Mouse (Mus musculus) layer of hippocampus, adult 9-10 months (tissue): ENCODE results near the gene Nabp1.
"Not testable (repeated sequence)": the region's sequence is repeated elsewhere in the genome, so short reads cannot be mapped to it uniquely, and the experiment has no call there.

Experiments used
- DNase-seq: peaks from one replicate; pipeline ENCODE4 v3.0.0; 2022; ENCODE audit warnings: low spot score

Gene Nabp1

GRCm38 (mm10) chr1:51486291-51486690, 8.1 kb upstream of the Nabp1 start:
- no peak for DNase-seq

- no peak for DNase-seq
Measured at GRCm38 (mm10) chr1:51480386-51480785, 2.2 kb upstream of the Nabp1 start.

GRCm38 (mm10) chr1:51479691-51480090, 1.5 kb upstream of the Nabp1 start:
- DNase-seq = no peak

GRCm38 (mm10) chr1:51479027-51479329, 753 bp upstream of the Nabp1 start:
- no peak for DNase-seq

GRCm38 (mm10) chr1:51477656-51478081, 556 bp downstream of the Nabp1 start:
- no peak for DNase-seq

GRCm38 (mm10) chr1:51476405-51476804, 1.8 kb downstream of the Nabp1 start:
- no peak for DNase-seq

GRCm38 (mm10) chr1:51468077-51468476, 10.1 kb downstream of the Nabp1 start:
- no peak for DNase-seq

- no peak for DNase-seq
Measured at GRCm38 (mm10) chr1:51467181-51467580, 11.0 kb downstream of the Nabp1 start.

- no peak for DNase-seq
Measured at GRCm38 (mm10) chr1:51466385-51466784, 11.8 kb downstream of the Nabp1 start.

- no peak for DNase-seq
Measured at GRCm38 (mm10) chr1:51465285-51465684, 12.9 kb downstream of the Nabp1 start.

- DNase-seq = no peak
Measured at GRCm38 (mm10) chr1:51463038-51463437, 15.2 kb downstream of the Nabp1 start.

- DNase-seq = no peak
Measured at GRCm38 (mm10) chr1:51458731-51459450, 19.3 kb downstream of the Nabp1 start.

- no peak for DNase-seq
Measured at GRCm38 (mm10) chr1:51458089-51458488, 20.1 kb downstream of the Nabp1 start.

- DNase-seq = no peak
Measured at GRCm38 (mm10) chr1:51457249-51457648, 21.0 kb downstream of the Nabp1 start.

GRCm38 (mm10) chr1:51448789-51449188, 29.4 kb downstream of the Nabp1 start:
- no peak for DNase-seq

- DNase-seq = no peak
Measured at GRCm38 (mm10) chr1:51445854-51446460, 32.3 kb downstream of the Nabp1 start.

- DNase-seq = no peak
Measured at GRCm38 (mm10) chr1:51445161-51445853, 32.9 kb downstream of the Nabp1 start.

GRCm38 (mm10) chr1:51429775-51430174, 48.5 kb downstream of the Nabp1 start:
- DNase-seq = no peak

GRCm38 (mm10) chr1:51426298-51426697, 51.9 kb downstream of the Nabp1 start:
- DNase-seq = no peak

GRCm38 (mm10) chr1:51421029-51421428, 57.2 kb downstream of the Nabp1 start:
- DNase-seq = not testable (repeated sequence)

GRCm38 (mm10) chr1:51418753-51419152, 59.5 kb downstream of the Nabp1 start:
- DNase-seq = peak; percentile 30
